Mouse (Mus musculus) liver, embryonic 13.5 days (tissue): ENCODE measurements at regions not wholly inside any gene's neighbourhood (a gene's known extent, or its start where the extent isn't known, plus 50 kb on each side); places are given as distances from the start of the nearest gene placed in this dataset.
"Not testable (repeated sequence)": the region's sequence is repeated elsewhere in the genome, so short reads cannot be mapped to it uniquely, and the experiment has no call there.

Source experiments
- ATAC-seq: fragments of 200-750 bp; cut with Nextera tagmentation; 2 replicates; pipeline ENCODE4 v1.8.0; 2017; ENCODE audit warnings: low read depth, mild to moderate bottlenecking, moderate number of reproducible peaks, moderate library complexity
- DNase-seq: peaks from one replicate; pipeline ENCODE4 v3.0.0; 2022
- H3K27ac ChIP-seq: fragments of 300-500 bp; sonication (generic); 2 replicates; pipeline ENCODE4 v1.5.1; 2015; ENCODE audit warnings: moderate library complexity, mild to moderate bottlenecking, inconsistent platforms
- H3K27me3 ChIP-seq: fragments of 300-500 bp; sonication (generic); 2 replicates; pipeline ENCODE4 v1.6.1; 2015; ENCODE audit warnings: mild to moderate bottlenecking, inconsistent platforms
- H3K36me3 ChIP-seq: fragments of 300-500 bp; sonication (generic); 2 replicates; pipeline ENCODE4 v1.6.1; 2015; ENCODE audit warnings: mild to moderate bottlenecking, inconsistent platforms
- H3K4me1 ChIP-seq: fragments of 300-500 bp; sonication (generic); replicated peaks from 2 replicates; pipeline ENCODE4 v1.6.1; 2015; ENCODE audit warnings: inconsistent platforms
- H3K4me2 ChIP-seq: fragments of 300-500 bp; sonication (generic); 2 replicates; pipeline ENCODE4 v1.6.1; 2015; ENCODE audit warnings: inconsistent platforms, mild to moderate bottlenecking, moderate library complexity
- H3K4me3 ChIP-seq: fragments of 300-500 bp; sonication (generic); replicated peaks from 2 replicates; pipeline ENCODE4 v1.5.1; 2015; ENCODE audit warnings: mild to moderate bottlenecking, inconsistent platforms
- H3K9ac ChIP-seq: fragments of 300-500 bp; sonication (generic); 2 replicates; pipeline ENCODE4 v1.6.1; 2015; ENCODE audit warnings: mild to moderate bottlenecking, inconsistent platforms
- H3K9me3 ChIP-seq: fragments of 300-500 bp; sonication (generic); replicated peaks from 2 replicates; pipeline ENCODE4 v1.6.1; 2016; ENCODE audit warnings: inconsistent platforms
- WGBS: fragments of 180-500 bp; shearing (Covaris S2); methylation state at CpG from one replicate; pipeline ENCODE4 v1.1.7; 2015; ENCODE audit not compliant: insufficient replicate concordance; 5-methylcytosine and 5-hydroxymethylcytosine counted together

DNA sequence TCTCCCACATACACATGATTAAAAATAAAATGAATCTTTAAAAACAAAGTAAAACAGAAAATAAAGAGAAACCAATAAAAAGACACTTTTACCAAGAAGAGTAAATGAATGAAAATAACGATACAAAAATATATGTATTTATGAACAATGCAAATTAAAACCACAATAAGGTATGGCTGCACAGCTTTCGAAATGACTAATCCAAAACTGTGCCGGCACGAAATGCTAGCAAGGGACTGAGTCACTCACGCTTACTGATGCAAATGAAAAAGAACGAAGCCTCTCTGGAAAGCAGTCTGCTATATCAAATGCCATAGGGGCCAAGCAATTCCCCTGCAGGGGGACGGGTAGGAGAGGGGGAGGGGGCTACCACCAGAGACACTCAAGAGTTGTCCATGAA, 704.0 kb downstream of the 4930447A16Rik start:
- no peak overlapping the region for H3K27ac ChIP-seq
- no peaks in the 10 kb centered on the region for H3K9me3 ChIP-seq
- ATAC-seq (no peak), DNase-seq (no peak)
- WGBS, result 80% methylated on average over 7 of the region's 7 CpGs
- H3K36me3 ChIP-seq, result no peaks in the 10 kb centered on the region
- H3K4me3 ChIP-seq, result no peak overlapping the region
- H3K9ac ChIP-seq, result no peak overlapping the region
- H3K27me3 ChIP-seq, result no peaks in the 10 kb centered on the region
- peaks cover 16% of the 10 kb centered on the region for H3K4me1 ChIP-seq
- no peak overlapping the region for H3K4me2 ChIP-seq

DNA sequence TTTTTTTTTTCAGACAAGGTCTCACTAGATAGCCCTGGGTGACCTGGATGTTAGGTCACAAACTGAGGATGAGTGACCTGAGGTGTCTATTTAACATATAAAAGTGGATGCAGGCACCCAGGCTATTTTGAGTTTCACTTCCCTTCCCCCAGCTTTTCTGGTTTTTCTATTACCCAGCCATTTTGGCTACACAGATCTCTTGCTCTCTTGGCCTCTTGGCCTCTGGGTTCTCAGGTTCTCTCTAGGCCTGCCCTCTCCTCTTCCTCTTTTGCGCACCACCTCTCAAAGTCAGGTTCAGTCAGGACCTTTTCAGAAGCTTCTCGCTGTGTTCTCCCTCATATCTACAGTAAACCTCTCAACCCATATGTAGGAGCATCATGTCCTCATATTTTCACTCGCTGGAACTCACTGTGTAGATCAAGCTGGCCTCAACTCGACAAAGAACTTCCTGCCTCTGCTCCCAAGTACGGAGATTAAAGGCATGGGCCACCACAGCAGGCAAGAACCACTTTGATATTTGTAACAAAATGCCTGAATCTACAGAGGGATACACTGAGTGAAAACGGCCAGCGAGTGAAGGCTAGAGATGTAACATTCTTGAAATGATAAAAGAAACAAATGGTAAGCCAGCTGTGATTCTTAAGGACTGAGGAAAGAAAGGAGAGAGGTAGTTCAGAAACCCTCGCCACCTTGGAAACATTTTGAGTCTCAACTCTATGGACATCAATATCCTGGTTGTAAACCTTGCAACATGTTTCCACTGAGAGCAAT, 704.7 kb downstream of the 4930447A16Rik start:
- ATAC-seq (no peak), DNase-seq (no peak)
- no peak overlapping the region for H3K4me2 ChIP-seq
- H3K27me3 ChIP-seq, result no peaks in the 10 kb centered on the region
- 61% methylated on average over 8 of the region's 8 CpGs for WGBS
- H3K9me3 ChIP-seq, result no peaks in the 10 kb centered on the region
- no peak overlapping the region for H3K9ac ChIP-seq
- no peak overlapping the region for H3K27ac ChIP-seq
- H3K36me3 ChIP-seq, result no peaks in the 10 kb centered on the region
- no peak overlapping the region for H3K4me3 ChIP-seq
- H3K4me1 ChIP-seq, result peaks cover 16% of the 10 kb centered on the region

DNA sequence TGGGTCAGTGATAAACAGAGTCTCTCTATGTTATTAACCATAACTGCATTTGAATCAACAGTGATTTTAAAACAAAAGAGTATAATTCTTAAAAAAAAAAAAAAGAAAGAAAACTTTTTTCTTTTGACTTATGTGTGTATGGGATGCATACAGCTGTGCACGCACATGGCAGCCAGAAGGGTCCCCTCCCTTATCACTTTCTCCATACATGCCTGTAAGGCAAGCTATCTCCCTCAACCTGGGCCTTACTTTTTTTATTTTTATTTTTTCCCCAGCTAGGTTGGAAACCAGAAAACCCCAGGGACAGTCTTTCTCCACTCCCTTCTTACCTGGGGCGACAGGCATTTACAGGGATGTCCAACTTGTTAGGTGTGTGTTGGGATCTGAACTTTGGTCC, 705.3 kb downstream of the 4930447A16Rik start:
- H3K36me3 ChIP-seq, result no peaks in the 10 kb centered on the region
- peak; percentile 78 for ATAC-seq
- H3K4me3 ChIP-seq, result no peak overlapping the region
- peaks cover 16% of the 10 kb centered on the region for H3K4me1 ChIP-seq
- H3K9me3 ChIP-seq, result no peaks in the 10 kb centered on the region
- no peaks in the 10 kb centered on the region for H3K27me3 ChIP-seq
- no peak overlapping the region for H3K9ac ChIP-seq
- WGBS, result 53% methylated on average over 2 of the region's 2 CpGs
- no peak overlapping the region for H3K4me2 ChIP-seq
- H3K27ac ChIP-seq, result no peak overlapping the region
- peak; percentile 21 for DNase-seq

DNA sequence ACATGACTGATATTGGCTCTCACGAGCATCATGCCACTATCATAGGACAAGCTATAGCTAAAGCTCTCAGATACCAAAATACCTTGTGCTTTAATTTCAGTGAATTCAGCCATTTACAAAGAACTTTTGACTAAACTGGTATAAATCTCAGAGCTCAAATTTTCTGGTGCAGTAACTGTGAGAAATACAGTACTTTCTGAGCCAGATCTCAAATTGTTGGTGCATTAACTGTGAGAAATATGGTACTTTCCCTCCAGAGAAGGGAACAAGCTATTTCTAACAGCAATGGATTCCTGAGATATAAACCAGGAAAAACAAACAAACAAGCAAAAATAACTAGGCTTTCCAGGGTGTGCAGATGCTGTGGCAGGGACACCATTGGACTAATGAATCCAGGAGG, 714.3 kb downstream of the 4930447A16Rik start:
- Histone ChIP-seq H3K27ac (no peak overlapping the region), H3K9ac (no peak overlapping the region), H3K4me3 (no peak overlapping the region), H3K4me2 (no peak overlapping the region), H3K4me1 (peaks cover 20% of the 10 kb centered on the region), H3K27me3 (peaks cover 15% of the 10 kb centered on the region; the same call in 1 of the 2 replicates), H3K36me3 (no peaks in the 10 kb centered on the region), H3K9me3 (no peaks in the 10 kb centered on the region; the same call in 1 of the 2 replicates)
- ATAC-seq, result no peak
- no peak for DNase-seq
- 51% methylated on average over 1 of the region's 1 CpGs for WGBS

DNA sequence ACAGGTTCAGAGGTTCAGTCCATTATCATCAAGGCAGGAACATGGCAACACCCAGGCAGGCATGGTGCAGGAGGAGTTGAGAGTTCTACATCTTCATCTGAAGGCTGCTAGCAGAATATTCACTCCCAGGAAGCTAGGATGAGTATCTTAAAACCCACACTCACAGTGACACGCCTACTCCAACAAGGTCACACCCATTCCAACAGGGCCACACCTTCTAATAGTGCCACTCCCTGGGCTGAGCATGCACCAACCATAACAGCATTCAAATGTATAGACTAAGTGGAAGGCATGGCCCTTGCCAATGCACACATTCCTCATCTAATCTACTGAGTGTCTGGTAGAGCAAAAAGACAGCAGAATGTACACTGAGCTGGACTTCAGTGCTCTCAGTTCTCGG, 718.1 kb downstream of the 4930447A16Rik start:
- no peak overlapping the region for H3K9ac ChIP-seq
- H3K36me3 ChIP-seq, result no peaks in the 10 kb centered on the region
- H3K27ac ChIP-seq, result peak overlapping the region; percentile 77
- 0 out of 2 replicates have a peak, but pooled peaks cover 9% of the 10 kb centered on the region for H3K27me3 ChIP-seq
- peak; percentile 52 for DNase-seq
- peak overlapping the region; percentile 37 for H3K4me2 ChIP-seq
- 0 out of 2 replicates have a peak overlapping the region, but pooled peaks have one; percentile 2 for H3K4me3 ChIP-seq
- 40% methylated on average over 2 of the region's 2 CpGs for WGBS
- peak; percentile 98 for ATAC-seq
- H3K4me1 ChIP-seq, result peaks cover 35% of the 10 kb centered on the region
- no peaks in the 10 kb centered on the region; the same call in 1 of the 2 replicates for H3K9me3 ChIP-seq

DNA sequence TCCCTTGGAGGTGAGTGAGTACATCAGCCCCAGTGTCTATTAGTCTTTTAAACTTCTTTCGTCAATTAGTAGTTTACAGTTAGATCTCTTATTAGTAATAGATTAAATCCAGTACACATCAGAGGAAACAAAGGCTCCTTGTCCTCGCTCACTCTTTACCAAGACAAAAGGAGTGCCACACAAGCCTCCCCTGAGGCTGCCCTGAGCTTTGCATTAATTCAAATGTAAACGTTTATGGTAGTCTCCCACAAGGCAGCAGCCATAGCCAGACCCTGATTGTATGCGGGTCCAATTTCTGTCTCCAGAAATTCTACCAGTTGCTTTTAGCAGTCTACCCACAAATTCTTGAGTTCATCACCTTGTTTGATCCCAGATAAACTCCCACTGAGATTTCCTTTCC, 726.3 kb downstream of the 4930447A16Rik start:
- no peaks in the 10 kb centered on the region for H3K36me3 ChIP-seq
- H3K4me2 ChIP-seq, result no peak overlapping the region
- WGBS, result 58% methylated on average over 4 of the region's 4 CpGs
- H3K9me3 ChIP-seq, result no peaks in the 10 kb centered on the region
- no peaks in the 10 kb centered on the region for H3K4me1 ChIP-seq
- no peak overlapping the region for H3K9ac ChIP-seq
- H3K27ac ChIP-seq, result no peak overlapping the region
- ATAC-seq (no peak), DNase-seq (no peak)
- no peaks in the 10 kb centered on the region for H3K27me3 ChIP-seq
- H3K4me3 ChIP-seq, result no peak overlapping the region

DNA sequence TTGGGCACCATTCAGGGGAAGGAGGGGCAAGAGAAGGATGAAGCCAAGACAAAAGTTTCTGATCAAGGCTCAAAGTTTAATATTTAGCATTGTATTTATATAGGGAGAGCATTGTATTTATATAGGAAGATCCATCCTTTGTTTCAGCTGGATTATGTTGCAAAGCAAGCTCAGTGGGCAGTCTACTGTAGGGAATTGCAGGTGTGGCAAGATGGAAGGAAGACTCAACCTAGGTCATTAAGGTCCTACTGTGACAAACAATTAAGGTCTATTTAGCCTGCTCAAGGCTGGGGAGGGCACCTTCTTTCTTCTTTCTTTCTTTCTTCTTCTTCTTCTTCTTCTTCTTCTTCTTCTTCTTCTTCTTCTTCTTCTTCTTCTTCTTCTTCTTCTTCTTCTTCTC, 728.5 kb downstream of the 4930447A16Rik start:
- not testable (repeated sequence) for H3K9ac ChIP-seq, H3K36me3 ChIP-seq, DNase-seq, H3K4me3 ChIP-seq, H3K4me2 ChIP-seq, H3K4me1 ChIP-seq, H3K9me3 ChIP-seq, ATAC-seq, H3K27ac ChIP-seq, H3K27me3 ChIP-seq

DNA sequence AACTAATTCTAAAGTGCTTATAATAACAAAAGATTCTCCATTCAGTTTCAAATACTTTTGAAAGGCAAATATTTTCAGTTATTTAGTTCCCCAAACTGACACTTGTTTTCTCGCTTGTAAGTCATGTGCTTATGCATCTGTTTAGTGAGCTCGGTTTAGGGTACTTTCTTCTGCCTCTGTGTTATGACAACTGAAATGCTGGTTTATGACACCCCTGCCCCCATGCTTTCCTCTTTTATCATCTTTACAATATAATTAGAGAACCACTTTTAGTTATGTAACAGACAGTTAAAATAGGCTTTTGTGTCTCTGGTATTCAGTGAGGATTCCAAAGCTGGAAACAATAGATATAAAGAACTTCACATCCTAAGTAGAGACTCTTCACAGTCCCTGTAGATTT, 733.8 kb downstream of the 4930447A16Rik start:
- Histone ChIP-seq H3K9ac (no peak overlapping the region), H3K4me1 (no peaks in the 10 kb centered on the region), H3K27ac (no peak overlapping the region), H3K4me3 (no peak overlapping the region), H3K27me3 (no peaks in the 10 kb centered on the region), H3K4me2 (no peak overlapping the region), H3K36me3 (no peaks in the 10 kb centered on the region), H3K9me3 (no peaks in the 10 kb centered on the region)
- no peak for ATAC-seq
- 68% methylated on average over 2 of the region's 2 CpGs for WGBS
- DNase-seq, result no peak

DNA sequence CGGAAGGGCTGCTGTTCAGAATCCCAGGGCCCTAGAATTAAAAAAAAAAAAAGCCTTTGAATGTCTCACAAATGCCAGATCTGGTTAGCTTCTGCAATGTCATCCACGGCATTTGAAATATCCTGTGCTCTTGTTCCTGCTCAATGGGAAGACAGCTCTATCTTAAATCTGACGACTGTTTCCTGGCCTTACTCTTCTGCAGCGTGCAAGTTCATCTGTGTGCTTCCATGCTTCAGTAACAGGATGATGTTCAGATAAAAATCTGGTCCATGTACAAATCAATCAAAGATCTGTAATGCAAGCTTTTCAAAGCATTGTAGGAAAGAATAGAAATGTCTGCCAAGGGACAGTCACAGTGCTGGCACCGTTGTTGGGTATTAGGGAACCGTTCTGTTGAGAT, 738.4 kb downstream of the 4930447A16Rik start:
- Histone ChIP-seq H3K9ac (no peak overlapping the region), H3K4me3 (no peak overlapping the region), H3K9me3 (no peaks in the 10 kb centered on the region), H3K27ac (no peak overlapping the region), H3K27me3 (no peaks in the 10 kb centered on the region), H3K36me3 (no peaks in the 10 kb centered on the region), H3K4me1 (no peaks in the 10 kb centered on the region), H3K4me2 (no peak overlapping the region)
- WGBS, result 44% methylated on average over 6 of the region's 6 CpGs
- no peak for DNase-seq
- no peak for ATAC-seq

DNA sequence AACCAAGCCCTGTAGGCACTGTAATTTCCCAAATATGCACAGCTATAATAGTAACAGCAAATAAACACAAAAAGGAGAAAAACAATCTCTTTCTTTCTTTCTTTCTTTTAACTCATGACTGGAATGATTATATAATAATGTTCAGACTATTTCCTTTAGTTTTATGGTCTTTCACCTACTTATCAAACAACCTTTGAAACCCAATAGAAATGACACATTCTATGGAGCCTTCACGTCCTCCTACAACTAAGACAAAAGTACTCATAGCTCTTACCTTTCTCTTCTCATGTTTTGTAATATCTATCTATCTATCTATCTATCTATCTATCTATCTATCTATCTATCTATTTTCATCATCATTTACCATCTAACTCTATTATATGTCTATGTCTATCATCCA, 739.5 kb downstream of the 4930447A16Rik start:
- no peak overlapping the region for H3K27ac ChIP-seq
- ATAC-seq (no peak), DNase-seq (no peak)
- H3K27me3 ChIP-seq, result no peaks in the 10 kb centered on the region
- no peak overlapping the region for H3K4me3 ChIP-seq
- H3K4me2 ChIP-seq, result no peak overlapping the region
- H3K9ac ChIP-seq, result no peak overlapping the region
- no peaks in the 10 kb centered on the region for H3K9me3 ChIP-seq
- no peaks in the 10 kb centered on the region for H3K36me3 ChIP-seq
- H3K4me1 ChIP-seq, result no peaks in the 10 kb centered on the region
- WGBS, result 69% methylated on average over 1 of the region's 1 CpGs

DNA sequence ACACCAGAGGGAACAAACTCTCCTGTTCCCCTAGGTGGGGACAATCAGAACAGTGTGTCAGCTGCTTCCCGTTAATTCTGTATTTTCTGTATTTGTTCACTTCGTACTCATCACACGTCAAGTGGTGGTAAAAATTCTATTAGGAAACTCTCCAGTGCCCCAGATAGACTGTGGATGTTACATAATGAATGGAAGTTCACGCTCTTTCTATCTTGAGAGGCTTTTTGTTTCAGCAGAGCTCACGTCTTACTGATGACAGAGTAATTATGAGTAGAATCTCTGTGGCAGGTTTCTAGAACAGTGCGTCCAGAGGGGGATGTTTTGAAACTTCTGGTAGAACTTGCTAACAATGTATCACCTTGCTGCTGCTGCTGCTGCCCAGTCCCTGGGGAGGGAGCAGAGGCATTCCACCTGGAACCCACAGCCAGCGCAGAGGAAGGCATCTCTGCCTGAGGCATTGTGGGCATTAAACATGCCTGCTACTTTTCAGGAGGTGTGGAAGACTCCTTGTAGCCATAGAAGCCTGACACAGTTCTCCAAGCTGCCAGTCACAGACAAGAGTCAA, 740.6 kb downstream of the 4930447A16Rik start:
- Histone ChIP-seq H3K9ac (no peak overlapping the region), H3K9me3 (no peaks in the 10 kb centered on the region), H3K27me3 (no peaks in the 10 kb centered on the region), H3K4me3 (no peak overlapping the region), H3K27ac (no peak overlapping the region), H3K4me2 (no peak overlapping the region), H3K36me3 (no peaks in the 10 kb centered on the region), H3K4me1 (no peaks in the 10 kb centered on the region)
- 74% methylated on average over 7 of the region's 7 CpGs for WGBS
- no peak for ATAC-seq
- DNase-seq, result no peak

DNA sequence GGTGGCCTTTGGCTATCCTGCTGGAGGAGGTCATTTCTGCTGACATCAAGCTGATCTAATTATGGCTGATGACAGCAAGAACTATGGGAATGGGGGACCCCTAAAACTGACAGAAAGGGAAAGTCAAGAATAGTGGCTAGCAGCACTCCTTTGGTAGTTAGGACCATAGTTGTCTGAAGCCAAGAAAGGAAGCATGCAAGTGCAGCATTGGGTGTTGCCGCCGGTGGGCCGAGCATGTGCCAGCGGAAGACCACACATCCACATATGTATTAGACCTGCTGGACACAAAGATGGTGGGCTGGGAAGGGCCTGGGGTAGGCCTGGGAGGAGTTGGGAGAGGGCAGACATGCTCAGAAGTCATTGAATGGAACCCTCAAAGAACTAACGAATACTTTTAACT, 741.1 kb downstream of the 4930447A16Rik start:
- Histone ChIP-seq H3K9ac (no peak overlapping the region), H3K36me3 (no peaks in the 10 kb centered on the region), H3K4me3 (no peak overlapping the region), H3K4me1 (no peaks in the 10 kb centered on the region), H3K27ac (no peak overlapping the region), H3K9me3 (no peaks in the 10 kb centered on the region), H3K4me2 (no peak overlapping the region), H3K27me3 (no peaks in the 10 kb centered on the region)
- ATAC-seq (no peak), DNase-seq (no peak)
- 79% methylated on average over 5 of the region's 5 CpGs for WGBS
